ENCODE assay signal across 9 mouse cellular contexts in the genomic region with DNA sequence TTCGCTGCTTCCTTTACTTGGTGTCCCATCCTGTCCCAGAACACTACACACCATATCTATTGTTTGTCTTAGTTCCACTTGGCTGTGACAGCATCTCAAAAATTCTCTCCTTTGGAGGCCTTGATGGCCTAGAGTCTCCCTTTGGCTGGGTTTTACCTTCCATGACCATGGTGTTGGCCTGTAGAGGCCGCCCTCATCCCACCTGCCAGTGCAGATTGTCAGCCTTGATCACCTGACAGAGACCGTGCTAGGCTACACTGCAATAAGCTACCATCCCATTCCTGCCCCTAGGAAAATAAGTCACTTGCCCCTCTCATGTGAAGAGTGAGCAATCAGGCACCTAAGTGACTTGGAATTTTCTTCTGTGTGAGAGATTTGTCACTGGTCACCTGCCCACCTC. TPM values are rescaled to one million over a fixed set of nuclear protein-coding genes. Genes with fewer than 3 reads are reported as not detected.
DNase-seq lines count a peak whose midpoint lies in the region; ATAC-seq and TF ChIP-seq lines count a peak whose summit lies in the region.
"Had no signal": no experiment of that assay in that cellular context is flagged by ENCODE, and none has a peak within 500 bp of the region (broad histone marks: within the 10 kb centered on the region; RNA-seq: fewer than 3 reads in every experiment).

No protein-coding gene starts in this region.

- no peak overlapping the region for H3K9ac ChIP-seq in kidney, embryonic 16.5 days (replicated peaks; ENCODE audit: low read length)
- no peak overlapping the region for H3K9ac ChIP-seq in MEL (ENCODE audit: control insufficient read depth, low read depth, low read length, poor library complexity, severe bottlenecking)

- no peak for TF ChIP-seq EP300 in MEL (IDR thresholded peaks at IDR 0.05; ENCODE audit: low read depth in 1 of 2, low read length in 2 of 2)

- TF ChIP-seq RAD21 in MEL (IDR thresholded peaks at IDR 0.05; ENCODE audit: low read depth, low read length): 0 out of 2 replicates have a peak, but pooled peaks have one; percentile 1

- WGBS in kidney, adult 2 months: 57% methylated on average over 3 of the region's 3 CpGs
- whole genome bisulfite sequencing in kidney, embryonic 16.5 days: 33% methylated on average over 3 of the region's 3 CpGs

- H3K79me2 ChIP-seq in MEL (ENCODE audit: control insufficient read depth, insufficient read depth, low read length, poor library complexity): no peaks in the 10 kb centered on the region

- no peaks in the 10 kb centered on the region for H3K4me1 ChIP-seq in kidney, adult 2 months (ENCODE audit: control insufficient read depth, insufficient read depth, low read length)
- no peaks in the 10 kb centered on the region for H3K4me1 ChIP-seq in kidney, embryonic 16.5 days (ENCODE audit: insufficient read depth, low read length)
- H3K4me1 ChIP-seq in MEL (ENCODE audit: control insufficient read depth in 1 of 2, insufficient read depth in 2 of 2, low read length in 2 of 2): 0 out of 4 replicates have a peak, but pooled peaks cover 0 to 3% of the 10 kb centered on the region in 2 experiments

- H3K27me3 ChIP-seq in kidney, adult 2 months (replicated peaks; ENCODE audit: control insufficient read depth, insufficient read depth, low read length): no peaks in the 10 kb centered on the region
- no peaks in the 10 kb centered on the region for H3K27me3 ChIP-seq in kidney, embryonic 16.5 days (ENCODE audit: insufficient read depth, low read length)
- H3K27me3 ChIP-seq in MEL (ENCODE audit: control insufficient read depth in 1 of 2, insufficient read depth in 2 of 2, low read length in 2 of 2): peaks cover 0 to 1% of the 10 kb centered on the region in 2 experiments; a peak in 2 of 4 replicates

- H3K27ac ChIP-seq in kidney, adult 2 months (ENCODE audit: insufficient read depth, low read depth, low read length): no peak overlapping the region
- no peak overlapping the region for H3K27ac ChIP-seq in kidney, embryonic 16.5 days (ENCODE audit: low read length)
- H3K27ac ChIP-seq in MEL (ENCODE audit: control insufficient read depth, low read depth, low read length): no peak overlapping the region

- peak; percentile 35 for DNase-seq in kidney, adult 2 months
- DNase-seq in A20 (ENCODE audit: low read depth, low spot score) (peak; percentile 43), MEL (ENCODE audit: low read depth, low spot score) (no peak)
- DNase-seq in kidney, postnatal 4 days: peak; percentile 34 to 44
- no peak for DNase-seq in urinary bladder, postnatal 10 days (ENCODE audit: low spot score)
- no peak for DNase-seq in cerebellum, postnatal 4 days (ENCODE audit: low spot score in 2 of 2)
- DNase-seq: layer of hippocampus, postnatal 36 days had no signal

- no peak overlapping the region for H3K4me2 ChIP-seq in kidney, embryonic 16.5 days (replicated peaks; ENCODE audit: low read depth, low read length)

- no peak for TF ChIP-seq POLR2A in kidney, adult 2 months (IDR thresholded peaks at IDR 0.05; ENCODE audit: low read depth, low read length)
- TF ChIP-seq POLR2A in MEL (IDR thresholded peaks at IDR 0.05; ENCODE audit: control insufficient read depth in 1 of 2, insufficient read depth in 1 of 2, low read depth in 1 of 2, low read length in 2 of 2, poor library complexity in 1 of 2): no peak

- peak; percentile 66; the same call in 1 of the 2 replicates for TF ChIP-seq CTCF in kidney, adult 2 months (conservative IDR thresholded peaks at IDR 0.05; ENCODE audit: insufficient read depth, insufficient read length, low read depth, low read length)
- TF ChIP-seq CTCF in MEL (IDR thresholded peaks at IDR 0.05 in 2 of 3, conservative IDR thresholded peaks at IDR 0.05 in 1 of 3; ENCODE audit: control insufficient read depth in 1 of 3, insufficient read depth in 1 of 3, low read depth in 2 of 3, low read length in 3 of 3, poor library complexity in 1 of 3, severe bottlenecking in 1 of 3): peak in 1 of 3 experiments; percentile 26; a peak in 3 of 6 replicates

- no peak overlapping the region for H3K4me3 ChIP-seq in kidney, adult 2 months (ENCODE audit: insufficient read depth, low read depth, low read length)
- no peak overlapping the region for H3K4me3 ChIP-seq in kidney, embryonic 16.5 days (ENCODE audit: low read length)
- no peak overlapping the region for H3K4me3 ChIP-seq in MEL (ENCODE audit: control insufficient read depth in 1 of 2, insufficient read depth in 1 of 2, low read depth in 2 of 2, low read length in 2 of 2)

- no peaks in the 10 kb centered on the region for H3K9me3 ChIP-seq in kidney, embryonic 16.5 days (ENCODE audit: low read length)
- H3K9me3 ChIP-seq in MEL (replicated peaks; ENCODE audit: insufficient read depth, low read length): no peaks in the 10 kb centered on the region

- no peak for ATAC-seq in kidney, embryonic 16.5 days (ENCODE audit: low FRiP score, low TSS enrichment)
- no peak for ATAC-seq in megakaryocyte-erythroid progenitor cell, adult 5-6 weeks (replicated peaks; ENCODE audit: low FRiP score, low TSS enrichment, poor library complexity, severe bottlenecking)

- H3K36me3 ChIP-seq in kidney, adult 2 months (ENCODE audit: control insufficient read depth, insufficient read depth, low read length): no peaks in the 10 kb centered on the region
- no peaks in the 10 kb centered on the region for H3K36me3 ChIP-seq in kidney, embryonic 16.5 days (ENCODE audit: insufficient read depth, low read length)
- H3K36me3 ChIP-seq in MEL (ENCODE audit: control insufficient read depth in 1 of 2, insufficient read depth in 2 of 2, low read length in 2 of 2): no peaks in the 10 kb centered on the region

TF ChIP-seq in MEL, 35 proteins besides CTCF, POLR2A, EP300 and RAD21:
- TF ChIP-seq ZKSCAN1 (IDR thresholded peaks at IDR 0.05; ENCODE audit: low read depth, low read length): no peak
- TF ChIP-seq MAFK (IDR thresholded peaks at IDR 0.05; ENCODE audit: borderline replicate concordance, low read depth, low read length): no peak
- no peak for TF ChIP-seq RCOR1 (IDR thresholded peaks at IDR 0.05; ENCODE audit: low read depth, low read length)
- TF ChIP-seq ETS1 (IDR thresholded peaks at IDR 0.05; ENCODE audit: low read depth, low read length): no peak
- no peak for TF ChIP-seq POLR2AphosphoS2 (IDR thresholded peaks at IDR 0.05; ENCODE audit: low read length)
- TF ChIP-seq ZNF384 (IDR thresholded peaks at IDR 0.05; ENCODE audit: low read depth, low read length): no peak
- no peak for TF ChIP-seq NRF1 (IDR thresholded peaks at IDR 0.05; ENCODE audit: insufficient read depth, low read depth, low read length, poor library complexity, severe bottlenecking)
- no peak for TF ChIP-seq ZC3H11A (IDR thresholded peaks at IDR 0.05; ENCODE audit: low read depth, low read length)

RNA-seq across cellular contexts. Expression of a gene that starts 8.7 kb away (rescaled TPM):
- polyA plus RNA-seq in kidney, adult 2 months (2012; rRNA removed): 63.4 and 65.8 TPM in 2 replicates
- 83.6 and 88.5 TPM in 2 replicates for polyA plus RNA-seq in kidney, embryonic 16.5 days (2015; fragmentation: Nextera tagmentation; extraction: Ambion mirVana)
- 74.2 and 79.1 TPM in 2 replicates for total RNA-seq in MEL (2012; rRNA removed)
- polyA plus RNA-seq in MEL (2012; ENCODE audit: insufficient read depth in 1 of 2, insufficient read length in 2 of 2, low read depth in 1 of 2, low replicate concordance in 2 of 2, missing spikeins in 1 of 2): 10 to 100 TPM in 1 of 2 experiments, not detected in 1; 88.5 TPM
- 185 and 204 TPM in 2 replicates for total RNA-seq in megakaryocyte-erythroid progenitor cell, adult 5-6 weeks (2014; fragmentation: Nextera tagmentation)
- 100 and 151 TPM in 2 replicates for total RNA-seq in megakaryocyte-erythroid progenitor cell, adult 5-6 weeks (2017)

RNA-seq across cellular contexts. Expression of a gene that starts 47.2 kb away (rescaled TPM):
- polyA plus RNA-seq in kidney, adult 2 months (2012; rRNA removed): 6.3 and 7.1 TPM in 2 replicates
- polyA plus RNA-seq in kidney, embryonic 16.5 days (2015; fragmentation: Nextera tagmentation; extraction: Ambion mirVana): 9.2 and 10.2 TPM in 2 replicates
- 19.5 and 24.2 TPM in 2 replicates for total RNA-seq in MEL (2012; rRNA removed)
- 10 to 100 TPM; 25.8 to 30.2 TPM for polyA plus RNA-seq in MEL (2012; ENCODE audit: insufficient read depth in 1 of 2, insufficient read length in 2 of 2, low read depth in 1 of 2, low replicate concordance in 2 of 2, missing spikeins in 1 of 2)
- total RNA-seq in megakaryocyte-erythroid progenitor cell, adult 5-6 weeks (2014; fragmentation: Nextera tagmentation): 18.2 and 37.5 TPM in 2 replicates
- total RNA-seq in megakaryocyte-erythroid progenitor cell, adult 5-6 weeks (2017): 25.9 and 44.6 TPM in 2 replicates

Comparison
In these comparisons a context has a peak if more than half of its experiments do, and no peak if none do; other contexts are left out.
1. DNase-seq: peak in kidney, adult 2 months (single experiment), A20 (single experiment) and kidney, postnatal 4 days (2 of 2); none in MEL (single experiment), urinary bladder, postnatal 10 days (single experiment) and cerebellum, postnatal 4 days (0 of 2).